Mouse (Mus musculus) kidney, postnatal 10 days (tissue): ENCODE data around the gene Rgs17.

Experiments used
- DNase-seq: peaks from one replicate; pipeline ENCODE4 v3.0.0; 2021; ENCODE audit warnings: mixed read lengths

Rgs17 gene

GRCm38 (mm10) chr10:5823740-5824491 lies 98.3 kb downstream of the Rgs17 start, which contains the start of gene Mtrf1l:
Mtrf1l (minus strand) TSS chr10:5823910.
- peak; percentile 98 for DNase-seq

GRCm38 (mm10) chr10:5823291-5823739 lies 98.9 kb downstream of the Rgs17 start:
- DNase-seq = no peak

- no peak for DNase-seq
Measured at GRCm38 (mm10) chr10:5818772-5819171, 103.4 kb downstream of the Rgs17 start.

- DNase-seq = no peak
Measured at GRCm38 (mm10) chr10:5815968-5816367, 106.2 kb downstream of the Rgs17 start.

GRCm38 (mm10) chr10:5813724-5814123 lies 108.5 kb downstream of the Rgs17 start:
- DNase-seq = no peak

- no peak for DNase-seq
Measured at GRCm38 (mm10) chr10:5807683-5808082, 114.5 kb downstream of the Rgs17 start.

- DNase-seq = no peak
Measured at GRCm38 (mm10) chr10:5806996-5807395, 115.2 kb downstream of the Rgs17 start.

- no peak for DNase-seq
Measured at GRCm38 (mm10) chr10:5806416-5806815, 115.8 kb downstream of the Rgs17 start.

- DNase-seq = peak; percentile 98
Measured at GRCm38 (mm10) chr10:5805731-5806307, 116.4 kb downstream of the Rgs17 start.

GRCm38 (mm10) chr10:5805243-5805730 lies 116.9 kb downstream of the Rgs17 start, which contains the start of gene Fbxo5:
Fbxo5 (minus strand) TSS chr10:5805600.
- DNase-seq = peak; percentile 99

- DNase-seq = peak; percentile 26
Measured at GRCm38 (mm10) chr10:5804691-5805156, 117.5 kb downstream of the Rgs17 start.

- DNase-seq = no peak
Measured at GRCm38 (mm10) chr10:5803739-5804138, 118.5 kb downstream of the Rgs17 start.

- no peak for DNase-seq
Measured at GRCm38 (mm10) chr10:5802866-5803265, 119.3 kb downstream of the Rgs17 start.

- DNase-seq = no peak
Measured at GRCm38 (mm10) chr10:5800490-5800889, 121.7 kb downstream of the Rgs17 start.

GRCm38 (mm10) chr10:5798069-5798468 lies 124.1 kb downstream of the Rgs17 start:
- no peak for DNase-seq

- peak; percentile 75 for DNase-seq
Measured at GRCm38 (mm10) chr10:5790657-5791056, 131.5 kb downstream of the Rgs17 start.

GRCm38 (mm10) chr10:5786923-5787322 lies 135.3 kb downstream of the Rgs17 start:
- peak; percentile 51 for DNase-seq
